In the genomic region with DNA sequence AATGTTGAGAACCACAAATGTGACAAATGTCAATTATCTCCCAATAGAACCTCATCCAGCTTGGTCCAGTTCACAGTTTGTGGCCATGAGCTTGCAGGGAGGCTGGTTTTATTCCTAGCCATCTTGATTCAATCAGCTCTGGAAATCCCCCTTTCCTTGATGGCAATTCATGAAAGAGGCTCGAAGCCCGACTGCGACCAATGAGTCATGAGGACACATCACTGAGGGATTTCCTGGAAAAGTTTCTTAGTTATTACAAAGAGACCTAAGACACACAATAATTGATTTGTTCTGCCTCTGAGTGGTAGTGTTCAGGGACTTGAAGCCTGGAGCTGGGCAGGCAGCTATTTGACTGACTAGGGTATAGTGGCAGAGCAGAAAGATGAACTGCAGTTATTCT, we compare ENCODE assay signal across 21 mouse cellular contexts. TPM values are rescaled to one million over a fixed set of nuclear protein-coding genes. Genes with fewer than 3 reads are reported as not detected.
DNase-seq lines count a peak whose midpoint lies in the region; TF ChIP-seq lines count a peak whose summit lies in the region.
"Had no signal": no experiment of that assay in that cellular context is flagged by ENCODE, and none has a peak within 500 bp of the region (broad histone marks: within the 10 kb centered on the region; RNA-seq: fewer than 3 reads in every experiment).

No protein-coding gene starts in this region.

- H3K4me3 ChIP-seq in embryonic fibroblast, embryonic 13.5 days (ENCODE audit: insufficient read depth, low read length): no peak overlapping the region
- H3K4me3 ChIP-seq: embryonic facial prominence, embryonic 13.5 days; erythroblast, embryonic 14.5 days; forebrain, embryonic 15.5 days; heart, embryonic 12.5 days; hindbrain, embryonic 15.5 days had no signal

- no peak for TF ChIP-seq CTCF in embryonic fibroblast, embryonic 13.5 days (IDR thresholded peaks at IDR 0.05; ENCODE audit: borderline replicate concordance, insufficient read depth, low read length)

- DNase-seq in 3134 (ENCODE audit: extremely low read depth, insufficient read length, low spot score) (peak; percentile 43), MN1 (ENCODE audit: low spot score) (peak; percentile 87), adipocyte (ENCODE audit: low spot score) (peak; percentile 42)
- no peak for DNase-seq in gastrocnemius, adult 8-10 months (ENCODE audit: low spot score in 2 of 2)
- DNase-seq in thymus, adult 18-20 months: no peak
- DNase-seq in urinary bladder, postnatal 36 days (ENCODE audit: low spot score in 2 of 2): no peak
- DNase-seq: adrenal gland, postnatal 25 days; B cell, adult 2 months; cerebellum, adult 11 months; cerebellum, adult 8-10 months; cerebellum, postnatal 14 days; embryo, embryonic 11 days; gastrocnemius, postnatal 10 days; kidney, adult 8-10 months had no signal

- H3K27ac ChIP-seq in embryonic fibroblast, embryonic 13.5 days (ENCODE audit: insufficient read depth, low read length): peak overlapping the region; percentile 59
- H3K27ac ChIP-seq: forebrain, embryonic 15.5 days; hindbrain, embryonic 15.5 days had no signal

- peaks cover 11% of the 10 kb centered on the region for H3K4me1 ChIP-seq in embryonic fibroblast, embryonic 13.5 days (ENCODE audit: control insufficient read depth, insufficient read depth, low read length)
- H3K4me1 ChIP-seq: forebrain, embryonic 15.5 days had no signal

- no peak for TF ChIP-seq POLR2A in embryonic fibroblast, embryonic 13.5 days (IDR thresholded peaks at IDR 0.05; ENCODE audit: low read depth, low read length)

RNA-seq across cellular contexts. Expression of gene Armc2, which starts 15.3 kb away (rescaled TPM):
- 2.5 and 2.9 TPM in 2 replicates for polyA plus RNA-seq in embryonic fibroblast, embryonic 13.5 days (2011; ENCODE audit: insufficient read length, low read depth, missing spikeins)
- total RNA-seq in gastrocnemius, adult 8-10 months (2022): under 1 TPM; 0.20 to 0.70 (median 0.41) TPM
- polyA plus RNA-seq: erythroblast, embryonic 14.5 days; G1E had no signal

Comparison
In these comparisons a context has a peak if more than half of its experiments do, and no peak if none do; other contexts are left out.
1. DNase-seq: peak in 3134 (single experiment), MN1 (single experiment) and adipocyte (single experiment); none in gastrocnemius, adult 8-10 months (0 of 2), thymus, adult 18-20 months (0 of 2) and urinary bladder, postnatal 36 days (0 of 2).